Mouse (Mus musculus): ENCODE results near the gene Rad51b. TPM values are rescaled to one million over a fixed set of nuclear protein-coding genes. Genes with fewer than 3 reads are reported as not detected.

Rad51b gene
- polyA plus RNA-seq, 1 experiment from 2014 or later = 5.1 TPM

- no peaks in the 10 kb centered on the region for H3K27me3 ChIP-seq
- DNase-seq (ENCODE audit: low read depth, low spot score) (no peak), ATAC-seq (no peak)
- ChIA-PET POLR2A (no interaction called here), CTCF (interaction anchor here (1.0 kb wide), 1 partner anchor 9 kb away, joined by 3 read pairs; no protein-coding TSS in a partner anchor)
- TF ChIP-seq CTCF (IDR thresholded peaks at IDR 0.05) = no peak
- in situ Hi-C loops (cut with MboI; ENCODE audit: low pct_unique_long_range_greater_than_20kb) = no loop called here
These were observed 530.2 kb downstream of the Rad51b start for GRCm38 (mm10) chr12:79827233-79827692.

- ATAC-seq = no peak
- no peak for TF ChIP-seq CTCF (IDR thresholded peaks at IDR 0.05)
- ChIA-PET CTCF (interaction anchor here (1.0 kb wide), 1 partner anchor 9 kb away, joined by 3 read pairs; no protein-coding TSS in a partner anchor), POLR2A (no interaction called here)
- in situ Hi-C loops (cut with MboI; ENCODE audit: low pct_unique_long_range_greater_than_20kb) = no loop called here
- H3K27me3 ChIP-seq = no peaks in the 10 kb centered on the region
- DNase-seq (ENCODE audit: low read depth, low spot score) = no peak
These were observed 530.7 kb downstream of the Rad51b start for GRCm38 (mm10) chr12:79827735-79828134.

- H3K27me3 ChIP-seq = no peaks in the 10 kb centered on the region
- no peak for ATAC-seq
- CTCF ChIA-PET = interaction anchor here (1.0 to 1.6 kb wide), 2 partner anchors 9 to 11 kb away, joined by 3 to 6 read pairs; no protein-coding TSS in a partner anchor
- no peak for DNase-seq (ENCODE audit: low read depth, low spot score)
- POLR2A ChIA-PET = no interaction called here
- TF ChIP-seq CTCF (IDR thresholded peaks at IDR 0.05) = no peak
- in situ Hi-C loops (cut with MboI; ENCODE audit: low pct_unique_long_range_greater_than_20kb) = no loop called here
These were observed 533.6 kb downstream of the Rad51b start for GRCm38 (mm10) chr12:79830686-79831085.

- ATAC-seq (no peak), DNase-seq (ENCODE audit: low read depth, low spot score) (no peak)
- no peak for TF ChIP-seq CTCF (IDR thresholded peaks at IDR 0.05)
- POLR2A ChIA-PET = no interaction called here
- CTCF ChIA-PET = no interaction called here
- in situ Hi-C loops (cut with MboI; ENCODE audit: low pct_unique_long_range_greater_than_20kb) = no loop called here
- no peaks in the 10 kb centered on the region for H3K27me3 ChIP-seq
These were observed 535.5 kb downstream of the Rad51b start for GRCm38 (mm10) chr12:79832611-79833010.

GRCm38 (mm10) chr12:79835521-79835920 lies 538.4 kb downstream of the Rad51b start:
- in situ Hi-C loops (cut with MboI; ENCODE audit: low pct_unique_long_range_greater_than_20kb) = no loop called here
- POLR2A ChIA-PET = no interaction called here
- no peaks in the 10 kb centered on the region for H3K27me3 ChIP-seq
- ATAC-seq (no peak), DNase-seq (ENCODE audit: low read depth, low spot score) (no peak)
- TF ChIP-seq CTCF (IDR thresholded peaks at IDR 0.05) = no peak
- CTCF ChIA-PET = no interaction called here

- DNase-seq (ENCODE audit: low read depth, low spot score) (no peak), ATAC-seq (no peak)
- CTCF ChIA-PET = no interaction called here
- in situ Hi-C loops (cut with MboI; ENCODE audit: low pct_unique_long_range_greater_than_20kb) = no loop called here
- H3K27me3 ChIP-seq = no peaks in the 10 kb centered on the region
- POLR2A ChIA-PET = no interaction called here
- TF ChIP-seq CTCF (IDR thresholded peaks at IDR 0.05) = no peak
These were observed 541.3 kb downstream of the Rad51b start for GRCm38 (mm10) chr12:79838181-79838961.

GRCm38 (mm10) chr12:79839096-79839941 lies 542.2 kb downstream of the Rad51b start:
- DNase-seq (ENCODE audit: low read depth, low spot score) (no peak), ATAC-seq (no peak)
- ChIA-PET CTCF (no interaction called here), POLR2A (no interaction called here)
- no peaks in the 10 kb centered on the region for H3K27me3 ChIP-seq
- in situ Hi-C loops (cut with MboI; ENCODE audit: low pct_unique_long_range_greater_than_20kb) = no loop called here
- no peak for TF ChIP-seq CTCF (IDR thresholded peaks at IDR 0.05)

GRCm38 (mm10) chr12:79840465-79840864 lies 543.4 kb downstream of the Rad51b start:
- ATAC-seq = no peak

GRCm38 (mm10) chr12:79841248-79841647 lies 544.2 kb downstream of the Rad51b start:
- ATAC-seq = no peak
- H3K27me3 ChIP-seq = no peaks in the 10 kb centered on the region
- CTCF ChIA-PET = interaction anchor here (1.1 kb wide), 1 partner anchor 10 kb away, joined by 3 read pairs; no protein-coding TSS in a partner anchor
- no peak for DNase-seq (ENCODE audit: low read depth, low spot score)
- in situ Hi-C loops (cut with MboI; ENCODE audit: low pct_unique_long_range_greater_than_20kb) = no loop called here
- POLR2A ChIA-PET = no interaction called here
- no peak for TF ChIP-seq CTCF (IDR thresholded peaks at IDR 0.05)

More at GRCm38 (mm10) chr12:79840465-79840864, 543.4 kb downstream of the Rad51b start:
- CTCF ChIA-PET = no interaction called here
- no peak for DNase-seq (ENCODE audit: low read depth, low spot score)
- POLR2A ChIA-PET = no interaction called here
- no peaks in the 10 kb centered on the region for H3K27me3 ChIP-seq
- no peak for TF ChIP-seq CTCF (IDR thresholded peaks at IDR 0.05)
- in situ Hi-C loops (cut with MboI; ENCODE audit: low pct_unique_long_range_greater_than_20kb) = no loop called here

GRCm38 (mm10) chr12:79842319-79842718 lies 545.2 kb downstream of the Rad51b start:
- POLR2A ChIA-PET = no interaction called here
- in situ Hi-C loops (cut with MboI; ENCODE audit: low pct_unique_long_range_greater_than_20kb) = no loop called here
- TF ChIP-seq CTCF (IDR thresholded peaks at IDR 0.05) = no peak
- DNase-seq (ENCODE audit: low read depth, low spot score) = no peak
- no peak for ATAC-seq
- CTCF ChIA-PET = no interaction called here
- no peaks in the 10 kb centered on the region for H3K27me3 ChIP-seq

GRCm38 (mm10) chr12:79843002-79843401 lies 545.9 kb downstream of the Rad51b start:
- CTCF ChIA-PET = no interaction called here
- POLR2A ChIA-PET = interaction anchor here (0.6 kb wide), 1 partner anchor 25 kb away, joined by 3 read pairs; no protein-coding TSS in a partner anchor

More at GRCm38 (mm10) chr12:79843002-79843401, 545.9 kb downstream of the Rad51b start:
- no peak for ATAC-seq
- DNase-seq (ENCODE audit: low read depth, low spot score) = no peak
- no peak for TF ChIP-seq CTCF (IDR thresholded peaks at IDR 0.05)
- in situ Hi-C loops (cut with MboI; ENCODE audit: low pct_unique_long_range_greater_than_20kb) = no loop called here
- no peaks in the 10 kb centered on the region for H3K27me3 ChIP-seq

Measured in Patski (cell line).